Mouse (Mus musculus) forebrain, postnatal 0 days (tissue): ENCODE results near the gene Rsph1. TPM values are rescaled to one million over a fixed set of nuclear protein-coding genes. Genes with fewer than 3 reads are reported as not detected.

Source experiments
- ATAC-seq: fragments of 200-750 bp; cut with Nextera tagmentation; 2 replicates; pipeline ENCODE4 v1.8.0; 2017; ENCODE audit warnings: mild to moderate bottlenecking, moderate library complexity
- DNase-seq: peaks from one replicate; pipeline ENCODE4 v3.0.0-alpha.2; 2015
- H3K27ac ChIP-seq: fragments of 300-500 bp; sonication (generic); 2 replicates; pipeline ENCODE4 v1.5.1; 2014; ENCODE audit warnings: low read depth, mild to moderate bottlenecking, antibody characterized with exemption, low read length, moderate library complexity, mixed read lengths
- H3K27me3 ChIP-seq: fragments of 300-500 bp; sonication (generic); 2 replicates; pipeline ENCODE4 v1.6.1; 2014; ENCODE audit warnings: mild to moderate bottlenecking, low read length, mixed read lengths; ENCODE audit not compliant: insufficient read depth
- H3K36me3 ChIP-seq: fragments of 300-500 bp; sonication (generic); 2 replicates; pipeline ENCODE4 v1.6.1; 2014; ENCODE audit warnings: mild to moderate bottlenecking, moderate library complexity; ENCODE audit not compliant: insufficient read depth
- H3K4me1 ChIP-seq: fragments of 300-500 bp; sonication (generic); 2 replicates; pipeline ENCODE4 v1.6.1; 2014; ENCODE audit warnings: antibody characterized with exemption; ENCODE audit not compliant: insufficient read depth
- H3K4me2 ChIP-seq: fragments of 300-500 bp; sonication (generic); 2 replicates; pipeline ENCODE4 v1.6.1; 2014; ENCODE audit warnings: low read depth, mild to moderate bottlenecking, moderate library complexity
- H3K4me3 ChIP-seq: fragments of 300-500 bp; sonication (generic); 2 replicates; pipeline ENCODE4 v1.5.1; 2014; ENCODE audit warnings: low read depth, low read length, mixed read lengths
- H3K9ac ChIP-seq: fragments of 300-500 bp; sonication (generic); 2 replicates; pipeline ENCODE4 v1.6.1; 2014; ENCODE audit warnings: mild to moderate bottlenecking
- H3K9me3 ChIP-seq: fragments of 300-500 bp; sonication (generic); 2 replicates; pipeline ENCODE4 v1.6.1; 2016; ENCODE audit warnings: low read length
- CTCF ChIP-seq: sonication (generic); IDR thresholded peaks from 2 replicates; pipeline ENCODE4 v1.5.1; 2016; ENCODE audit warnings: antibody characterized with exemption, control low read depth, low read depth
- WGBS: fragments of 180-500 bp; shearing (Covaris S2); extraction: QIAGEN DNeasy Blood & Tissue Kit; methylation state at CpG from one replicate; pipeline ENCODE4 v1.1.7; 2014; 5-methylcytosine and 5-hydroxymethylcytosine counted together
- polyA plus RNA-seq: library from polyadenylated mRNA; unstranded; fragments of >200 nt; fragmentation: Nextera tagmentation; extraction: Ambion mirVana; gene quantifications from 2 replicates; pipeline ENCODE4 v1.2.1, GENCODE M21; 2015
- total RNA-seq: library from RNA; depleted of rRNA; stranded (reverse); fragments of >200 nt; gene quantifications from 2 replicates; pipeline ENCODE4 v1.2.3, GENCODE M21; 2014

The Rsph1 gene
- total and polyA plus RNA-seq, 2 experiments from 2014 or later = 6.0 to 11.3 TPM

GRCm38 (mm10) chr17:31268016-31268415 lies 9.2 kb downstream of the Rsph1 start:
- Histone ChIP-seq H3K9ac (no peak overlapping the region), H3K4me1 (no peaks in the 10 kb centered on the region), H3K4me3 (no peak overlapping the region), H3K27ac (no peak overlapping the region), H3K9me3 (no peaks in the 10 kb centered on the region), H3K36me3 (no peaks in the 10 kb centered on the region), H3K4me2 (no peak overlapping the region), H3K27me3 (no peaks in the 10 kb centered on the region)
- no peak for DNase-seq
- WGBS = 72% methylated on average over 1 of the region's 1 CpGs
- no peak for ATAC-seq
- TF ChIP-seq CTCF = no peak

GRCm38 (mm10) chr17:31267603-31268002 lies 9.6 kb downstream of the Rsph1 start:
- no peak for TF ChIP-seq CTCF
- WGBS = 78% methylated on average over 6 of the region's 6 CpGs
- no peaks in the 10 kb centered on the region for H3K36me3 ChIP-seq
- H3K4me3 ChIP-seq = no peak overlapping the region
- no peak overlapping the region for H3K4me2 ChIP-seq
- no peak for DNase-seq
- H3K4me1 ChIP-seq = no peaks in the 10 kb centered on the region
- H3K9ac ChIP-seq = no peak overlapping the region
- no peaks in the 10 kb centered on the region for H3K9me3 ChIP-seq
- no peaks in the 10 kb centered on the region for H3K27me3 ChIP-seq
- H3K27ac ChIP-seq = no peak overlapping the region
- ATAC-seq = no peak

- no peak overlapping the region for H3K9ac ChIP-seq
- 76% methylated on average over 4 of the region's 4 CpGs for WGBS
- ATAC-seq (no peak), DNase-seq (no peak)
- no peak overlapping the region for H3K4me2 ChIP-seq
- no peaks in the 10 kb centered on the region for H3K27me3 ChIP-seq
- no peak overlapping the region for H3K27ac ChIP-seq
- H3K4me3 ChIP-seq = no peak overlapping the region
- H3K36me3 ChIP-seq = no peaks in the 10 kb centered on the region
- H3K9me3 ChIP-seq = no peaks in the 10 kb centered on the region
- no peak for TF ChIP-seq CTCF
- no peaks in the 10 kb centered on the region for H3K4me1 ChIP-seq
Observed at GRCm38 (mm10) chr17:31267138-31267537, 10.0 kb downstream of the Rsph1 start.

- no peaks in the 10 kb centered on the region for H3K27me3 ChIP-seq
- 88% methylated on average over 7 of the region's 7 CpGs for WGBS
- H3K4me3 ChIP-seq = no peak overlapping the region
- no peak for TF ChIP-seq CTCF
- no peak for DNase-seq
- H3K4me2 ChIP-seq = no peak overlapping the region
- H3K27ac ChIP-seq = no peak overlapping the region
- ATAC-seq = no peak
- no peak overlapping the region for H3K9ac ChIP-seq
- no peaks in the 10 kb centered on the region for H3K4me1 ChIP-seq
- H3K9me3 ChIP-seq = no peaks in the 10 kb centered on the region
- no peaks in the 10 kb centered on the region for H3K36me3 ChIP-seq
Observed at GRCm38 (mm10) chr17:31266321-31266950, 10.7 kb downstream of the Rsph1 start.

GRCm38 (mm10) chr17:31265831-31266230 lies 11.4 kb downstream of the Rsph1 start:
- no peak for ATAC-seq

GRCm38 (mm10) chr17:31265171-31265572 lies 12.0 kb downstream of the Rsph1 start:
- Histone ChIP-seq H3K27ac (no peak overlapping the region), H3K36me3 (no peaks in the 10 kb centered on the region), H3K4me3 (no peak overlapping the region), H3K4me1 (no peaks in the 10 kb centered on the region), H3K4me2 (no peak overlapping the region), H3K27me3 (no peaks in the 10 kb centered on the region), H3K9ac (no peak overlapping the region), H3K9me3 (no peaks in the 10 kb centered on the region)
- no peak for TF ChIP-seq CTCF
- 14% methylated on average over 3 of the region's 3 CpGs for WGBS
- DNase-seq (no peak), ATAC-seq (no peak)

More at GRCm38 (mm10) chr17:31265831-31266230, 11.4 kb downstream of the Rsph1 start:
- H3K4me3 ChIP-seq = no peak overlapping the region
- no peak overlapping the region for H3K4me2 ChIP-seq
- H3K9me3 ChIP-seq = no peaks in the 10 kb centered on the region
- no peak for DNase-seq
- no peak for TF ChIP-seq CTCF
- H3K9ac ChIP-seq = no peak overlapping the region
- WGBS = 91% methylated on average over 9 of the region's 9 CpGs
- no peaks in the 10 kb centered on the region for H3K27me3 ChIP-seq
- no peak overlapping the region for H3K27ac ChIP-seq
- H3K4me1 ChIP-seq = no peaks in the 10 kb centered on the region
- no peaks in the 10 kb centered on the region for H3K36me3 ChIP-seq

- no peak overlapping the region for H3K4me2 ChIP-seq
- DNase-seq (no peak), ATAC-seq (no peak)
- no peaks in the 10 kb centered on the region for H3K4me1 ChIP-seq
- H3K27ac ChIP-seq = no peak overlapping the region
- no peaks in the 10 kb centered on the region for H3K27me3 ChIP-seq
- WGBS = 42% methylated on average over 6 of the region's 6 CpGs
- H3K9me3 ChIP-seq = no peaks in the 10 kb centered on the region
- no peak for TF ChIP-seq CTCF
- H3K4me3 ChIP-seq = no peak overlapping the region
- H3K36me3 ChIP-seq = no peaks in the 10 kb centered on the region
- H3K9ac ChIP-seq = no peak overlapping the region
Observed at GRCm38 (mm10) chr17:31264372-31264771, 12.8 kb downstream of the Rsph1 start.
